Mouse (Mus musculus): ENCODE results near the gene 1700042G07Rik.

Gene 1700042G07Rik

GRCm38 (mm10) chr4:116164759-116165554, 8.2 kb upstream of the 1700042G07Rik start:
- DNase-seq = no peak

- DNase-seq = no peak
These were observed 7.3 kb upstream of the 1700042G07Rik start for GRCm38 (mm10) chr4:116165708-116166407.

- no peak for DNase-seq
These were observed 5.8 kb upstream of the 1700042G07Rik start, which contains the start of gene Tspan1 for GRCm38 (mm10) chr4:116167404-116167803. Gene Tspan1 (minus strand): TSS chr4:116167601.

GRCm38 (mm10) chr4:116168617-116169352, 4.4 kb upstream of the 1700042G07Rik start:
- DNase-seq = peak; percentile 96

- DNase-seq = no peak
These were observed 3.9 kb upstream of the 1700042G07Rik start for GRCm38 (mm10) chr4:116169353-116169672.

GRCm38 (mm10) chr4:116173752-116174151, 580 bp downstream of the 1700042G07Rik start:
- no peak for DNase-seq

GRCm38 (mm10) chr4:116174466-116175116, 1.4 kb downstream of the 1700042G07Rik start:
- no peak for DNase-seq

- DNase-seq = no peak
These were observed 2.0 kb downstream of the 1700042G07Rik start for GRCm38 (mm10) chr4:116175136-116175535.

- DNase-seq = no peak
These were observed 2.8 kb downstream of the 1700042G07Rik start for GRCm38 (mm10) chr4:116175711-116176542.

GRCm38 (mm10) chr4:116176543-116176988, 3.4 kb downstream of the 1700042G07Rik start:
- DNase-seq = peak; percentile 99

- DNase-seq = peak; percentile 99
These were observed 4.0 kb downstream of the 1700042G07Rik start for GRCm38 (mm10) chr4:116177140-116177539.

- no peak for DNase-seq
These were observed 8.9 kb downstream of the 1700042G07Rik start for GRCm38 (mm10) chr4:116182079-116182478.

GRCm38 (mm10) chr4:116182745-116183144, 9.6 kb downstream of the 1700042G07Rik start:
- peak; percentile 96 for DNase-seq

- no peak for DNase-seq
These were observed 11.9 kb downstream of the 1700042G07Rik start for GRCm38 (mm10) chr4:116185083-116185482.

- peak; percentile 94 for DNase-seq
These were observed 19.2 kb downstream of the 1700042G07Rik start for GRCm38 (mm10) chr4:116192286-116192835.

GRCm38 (mm10) chr4:116193583-116194383, 20.6 kb downstream of the 1700042G07Rik start:
- DNase-seq = no peak

- no peak for DNase-seq
These were observed 25.2 kb downstream of the 1700042G07Rik start for GRCm38 (mm10) chr4:116198422-116198821.

- no peak for DNase-seq
These were observed 31.2 kb downstream of the 1700042G07Rik start for GRCm38 (mm10) chr4:116204422-116204821.

GRCm38 (mm10) chr4:116206531-116206930, 33.4 kb downstream of the 1700042G07Rik start:
- DNase-seq = no peak

GRCm38 (mm10) chr4:116208891-116209290, 35.7 kb downstream of the 1700042G07Rik start:
- no peak for DNase-seq

Data from heart, adult 11 months (tissue).